Mouse (Mus musculus) spleen, embryonic (tissue): Measurements from ENCODE around the gene Acaa1a.

Source experiments
- CTCF ChIA-PET: fragments of 350-600 bp; sonication (Branson Sonifier 250); formaldehyde crosslinking; loops from one replicate; lab custom pipeline; 2022; lab: Charles Lee

Gene Acaa1a

GRCm38 (mm10) chr9:119339558-119340211 lies at the start of gene Acaa1a:
Gene Acaa1a, plus strand, starts transcription at chr9:119339676.
- CTCF ChIA-PET, result interaction anchor here (0.6 to 1.3 kb wide), 2 partner anchors 10 to 15 kb away, joined by 3 to 5 read pairs; no protein-coding TSS in a partner anchor

GRCm38 (mm10) chr9:119290791-119291190 lies 48.7 kb upstream of the Acaa1a start:
- CTCF ChIA-PET, result no interaction called here

- CTCF ChIA-PET, result no interaction called here
Observed at GRCm38 (mm10) chr9:119297696-119298095, 41.8 kb upstream of the Acaa1a start.

- CTCF ChIA-PET, result no interaction called here
Observed at GRCm38 (mm10) chr9:119298563-119298962, 40.9 kb upstream of the Acaa1a start.

- CTCF ChIA-PET, result no interaction called here
Observed at GRCm38 (mm10) chr9:119305863-119306262, 33.6 kb upstream of the Acaa1a start.

- CTCF ChIA-PET, result no interaction called here
Observed at GRCm38 (mm10) chr9:119309067-119309466, 30.4 kb upstream of the Acaa1a start.

- CTCF ChIA-PET, result no interaction called here
Observed at GRCm38 (mm10) chr9:119313096-119313495, 26.4 kb upstream of the Acaa1a start.

- CTCF ChIA-PET, result no interaction called here
Observed at GRCm38 (mm10) chr9:119318891-119319290, 20.6 kb upstream of the Acaa1a start.

GRCm38 (mm10) chr9:119320446-119320845 lies 19.0 kb upstream of the Acaa1a start:
- CTCF ChIA-PET, result interaction anchor here (0.5 to 0.6 kb wide), 2 partner anchors 31 to 52 kb away, joined by 3 read pairs; no protein-coding TSS in a partner anchor

- CTCF ChIA-PET, result interaction anchor here (0.5 to 0.6 kb wide), 2 partner anchors 31 to 52 kb away, joined by 3 read pairs; no protein-coding TSS in a partner anchor
Observed at GRCm38 (mm10) chr9:119320946-119321345, 18.5 kb upstream of the Acaa1a start.

GRCm38 (mm10) chr9:119321392-119322229 lies 17.9 kb upstream of the Acaa1a start:
- CTCF ChIA-PET, result no interaction called here

GRCm38 (mm10) chr9:119322289-119323259 lies 16.9 kb upstream of the Acaa1a start, which contains the start of gene Oxsr1:
Gene Oxsr1, minus strand, starts transcription at chr9:119322427.
- CTCF ChIA-PET, result interaction anchor here (0.6 kb wide), 1 partner anchor 767 kb away, joined by 3 read pairs; no protein-coding TSS in a partner anchor

GRCm38 (mm10) chr9:119323260-119323645 lies 16.2 kb upstream of the Acaa1a start:
- CTCF ChIA-PET, result interaction anchor here (0.6 kb wide), 1 partner anchor 767 kb away, joined by 3 read pairs; no protein-coding TSS in a partner anchor

- CTCF ChIA-PET, result interaction anchor here (0.7 to 1.1 kb wide), 2 partner anchors 15 to 1262 kb away, joined by 3 to 11 read pairs; partner anchors contain the start of gene Acaa1a
Observed at GRCm38 (mm10) chr9:119324130-119324529, 15.3 kb upstream of the Acaa1a start.

- CTCF ChIA-PET, result no interaction called here
Observed at GRCm38 (mm10) chr9:119328488-119328887, 11.0 kb upstream of the Acaa1a start.

GRCm38 (mm10) chr9:119330186-119330963 lies 9.1 kb upstream of the Acaa1a start:
- CTCF ChIA-PET, result interaction anchor here (1.4 kb wide), 1 partner anchor 10 kb away, joined by 5 read pairs; the partner anchor contains the start of gene Acaa1a

GRCm38 (mm10) chr9:119334324-119334723 lies 5.2 kb upstream of the Acaa1a start:
- CTCF ChIA-PET, result no interaction called here

- CTCF ChIA-PET, result no interaction called here
Observed at GRCm38 (mm10) chr9:119334834-119335233, 4.6 kb upstream of the Acaa1a start.

- CTCF ChIA-PET, result no interaction called here
Observed at GRCm38 (mm10) chr9:119335571-119335970, 3.9 kb upstream of the Acaa1a start.

- CTCF ChIA-PET, result no interaction called here
Observed at GRCm38 (mm10) chr9:119337842-119338241, 1.6 kb upstream of the Acaa1a start.
